Mouse (Mus musculus) hindbrain, embryonic 10.5 days (tissue): Measurements from ENCODE around the gene Prss32. TPM values are rescaled to one million over a fixed set of nuclear protein-coding genes. Genes with fewer than 3 reads are reported as not detected.

Experiments used
- DNase-seq: peaks from one replicate; pipeline ENCODE4 v3.0.0-alpha.2; 2017; ENCODE audit warnings: low spot score
- H3K27ac ChIP-seq: fragments of 300-500 bp; sonication (generic); 2 replicates; pipeline ENCODE4 v1.5.1; 2016; ENCODE audit warnings: mild to moderate bottlenecking, moderate library complexity
- H3K27me3 ChIP-seq: fragments of 300-500 bp; sonication (generic); 2 replicates; pipeline ENCODE4 v1.6.1; 2016; ENCODE audit warnings: mild to moderate bottlenecking; ENCODE audit not compliant: poor library complexity, insufficient read depth, severe bottlenecking
- H3K36me3 ChIP-seq: fragments of 300-500 bp; sonication (generic); 2 replicates; pipeline ENCODE4 v1.6.1; 2016; ENCODE audit warnings: mild to moderate bottlenecking, moderate library complexity
- H3K4me1 ChIP-seq: fragments of 300-500 bp; sonication (generic); replicated peaks from 2 replicates; pipeline ENCODE4 v1.6.1; 2016; ENCODE audit warnings: mild to moderate bottlenecking
- H3K4me3 ChIP-seq: fragments of 300-500 bp; sonication (generic); 2 replicates; pipeline ENCODE4 v1.5.1; 2016; ENCODE audit warnings: mild to moderate bottlenecking, moderate library complexity
- H3K9me3 ChIP-seq: fragments of 300-500 bp; sonication (generic); 2 replicates; pipeline ENCODE4 v1.6.1; 2016; ENCODE audit warnings: mild to moderate bottlenecking, moderate library complexity
- WGBS: fragments of 180-500 bp; shearing (Covaris S2); methylation state at CpG from one replicate; pipeline ENCODE4 v1.1.7; 2016; 5-methylcytosine and 5-hydroxymethylcytosine counted together
- polyA plus RNA-seq: library from polyadenylated mRNA; unstranded; fragments of >200 nt; fragmentation: Nextera tagmentation; extraction: Ambion mirVana; gene quantifications from 2 replicates; pipeline ENCODE4 v1.2.1, GENCODE M21; 2016

Prss32 gene
- polyA plus RNA-seq, 1 experiment from 2014 or later, result not detected

DNA sequence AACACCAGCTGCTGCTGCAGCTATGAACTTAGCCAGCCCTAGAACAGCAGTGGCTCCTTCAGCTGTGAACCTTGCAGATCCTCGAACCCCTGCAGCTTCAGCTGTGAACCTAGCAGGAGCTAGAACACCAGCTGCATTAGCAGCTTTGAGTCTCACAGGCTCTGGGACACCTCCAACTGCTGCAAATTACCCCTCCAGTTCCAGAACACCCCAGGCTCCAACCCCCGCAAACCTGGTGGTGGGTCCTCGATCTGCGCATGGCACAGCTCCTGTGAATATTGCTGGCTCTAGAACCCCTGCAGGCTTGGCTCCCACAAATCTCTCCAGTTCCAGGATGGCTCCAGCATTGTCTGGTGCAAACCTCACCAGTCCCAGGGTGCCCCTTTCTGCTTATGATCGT, 22.9 kb upstream of the Prss32 start:
- Histone ChIP-seq H3K4me1 (no peaks in the 10 kb centered on the region), H3K27ac (no peak overlapping the region), H3K9me3 (peaks cover 40% of the 10 kb centered on the region), H3K27me3 (no peaks in the 10 kb centered on the region), H3K36me3 (peaks cover 100% of the 10 kb centered on the region), H3K4me3 (no peak overlapping the region)
- WGBS, result 97% methylated on average over 5 of the region's 5 CpGs
- no peak for DNase-seq

GRCm38 (mm10) chr17:23822094-23822493, 21.6 kb upstream of the Prss32 start:
- no peak for DNase-seq
- Histone ChIP-seq H3K4me1 (peaks cover 5% of the 10 kb centered on the region), H3K27me3 (no peaks in the 10 kb centered on the region), H3K4me3 (no peak overlapping the region), H3K36me3 (peaks cover 100% of the 10 kb centered on the region), H3K27ac (no peak overlapping the region), H3K9me3 (peaks cover 28% of the 10 kb centered on the region)
- WGBS, result 86% methylated on average over 6 of the region's 6 CpGs

GRCm38 (mm10) chr17:23823018-23823417, 20.6 kb upstream of the Prss32 start:
- DNase-seq, result no peak
- H3K27me3 ChIP-seq, result no peaks in the 10 kb centered on the region
- H3K4me3 ChIP-seq, result no peak overlapping the region
- H3K4me1 ChIP-seq, result peaks cover 14% of the 10 kb centered on the region
- no peak overlapping the region for H3K27ac ChIP-seq
- 89% methylated on average over 16 of the region's 16 CpGs for WGBS
- peaks cover 22% of the 10 kb centered on the region for H3K9me3 ChIP-seq
- H3K36me3 ChIP-seq, result peaks cover 94% of the 10 kb centered on the region

DNA sequence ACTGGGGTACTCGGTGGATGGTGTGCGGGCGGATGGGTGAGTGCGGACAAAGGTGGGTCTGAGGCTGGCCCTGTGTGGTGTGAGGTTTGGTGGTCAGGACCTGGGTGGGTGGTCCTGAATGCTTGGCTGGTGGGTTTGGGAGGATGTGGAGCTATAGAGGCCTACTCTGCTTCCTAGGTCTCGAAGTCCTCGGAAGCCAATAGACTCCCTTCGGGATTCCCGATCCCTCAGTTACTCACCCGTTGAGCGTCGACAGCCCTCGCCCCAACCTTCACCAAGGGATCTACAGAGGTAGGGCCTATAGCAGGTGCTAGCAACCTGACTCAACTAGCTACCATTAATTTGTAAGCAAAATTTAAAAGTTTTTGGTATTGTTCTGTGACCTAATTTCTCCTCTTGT, 20.0 kb upstream of the Prss32 start:
- Histone ChIP-seq H3K27me3 (no peaks in the 10 kb centered on the region), H3K27ac (no peak overlapping the region), H3K9me3 (peaks cover 16% of the 10 kb centered on the region), H3K4me3 (no peak overlapping the region), H3K4me1 (peaks cover 19% of the 10 kb centered on the region), H3K36me3 (peaks cover 88% of the 10 kb centered on the region)
- DNase-seq, result no peak
- WGBS, result 92% methylated on average over 12 of the region's 12 CpGs

- WGBS, result 95% methylated on average over 4 of the region's 4 CpGs
- Histone ChIP-seq H3K27ac (no peak overlapping the region), H3K9me3 (0 out of 2 replicates have a peak, but pooled peaks cover 3% of the 10 kb centered on the region), H3K4me3 (no peak overlapping the region), H3K36me3 (peaks cover 68% of the 10 kb centered on the region), H3K4me1 (peaks cover 19% of the 10 kb centered on the region), H3K27me3 (0 out of 2 replicates have a peak, but pooled peaks cover 4% of the 10 kb centered on the region)
- no peak for DNase-seq
Observed at GRCm38 (mm10) chr17:23825591-23825990, 18.1 kb upstream of the Prss32 start.

- H3K27ac ChIP-seq, result peak overlapping the region; percentile 93
- no peak for DNase-seq
Observed at GRCm38 (mm10) chr17:23828271-23829001, 15.2 kb upstream of the Prss32 start.

DNA sequence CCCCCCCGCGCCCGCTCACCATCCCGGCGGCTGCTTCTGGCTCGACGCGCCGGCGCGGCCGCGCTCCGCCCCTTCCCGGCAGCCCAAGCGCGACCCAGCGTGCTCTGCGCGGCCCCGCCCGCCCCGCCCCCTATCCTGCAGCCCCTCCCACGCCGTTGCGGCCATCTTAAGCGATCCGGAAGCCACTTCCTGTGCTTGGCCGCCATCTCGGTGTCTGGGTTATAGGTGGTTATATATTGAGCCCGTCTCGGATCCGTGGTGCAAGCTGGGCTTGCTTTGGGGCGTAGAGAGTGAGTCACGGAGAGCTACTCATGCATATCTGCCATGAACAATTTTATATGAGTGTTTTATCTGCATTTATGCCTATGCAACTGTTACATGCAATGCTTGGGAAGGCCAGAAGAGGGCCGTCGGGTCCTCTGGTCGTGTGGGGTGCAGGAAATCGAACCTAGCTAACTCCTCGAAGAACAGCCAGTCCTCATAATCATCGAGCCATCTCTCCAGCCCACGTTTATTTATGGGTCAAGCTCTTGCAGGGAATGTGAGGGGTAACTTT, 14.5 kb upstream of the Prss32 start, which contains the start of gene Elob:
Gene Elob, minus strand, starts transcription at position 73 of the 556 bp plus-strand sequence.
- peak; percentile 91 for DNase-seq
- Histone ChIP-seq H3K4me1 (peaks cover 19% of the 10 kb centered on the region), H3K27ac (peak within 1 kb of the TSS; percentile 93), H3K4me3 (peak within 1 kb of the TSS; percentile 91), H3K36me3 (peaks cover 33% of the 10 kb centered on the region), H3K9me3 (no peaks in the 10 kb centered on the region), H3K27me3 (peaks cover 37% of the 10 kb centered on the region)
- 1% methylated on average over 41 of the region's 42 CpGs for WGBS

More at GRCm38 (mm10) chr17:23828271-23829001, 15.2 kb upstream of the Prss32 start:
- WGBS, result under 1% methylated on average over 47 of the region's 47 CpGs
- Histone ChIP-seq H3K9me3 (no peaks in the 10 kb centered on the region), H3K27me3 (peaks cover 30% of the 10 kb centered on the region), H3K4me1 (peaks cover 19% of the 10 kb centered on the region), H3K36me3 (peaks cover 40% of the 10 kb centered on the region), H3K4me3 (peak overlapping the region; percentile 91)

GRCm38 (mm10) chr17:23831201-23831600, 12.5 kb upstream of the Prss32 start:
- H3K27ac ChIP-seq, result no peak overlapping the region
- no peaks in the 10 kb centered on the region for H3K9me3 ChIP-seq
- H3K4me1 ChIP-seq, result peaks cover 19% of the 10 kb centered on the region
- WGBS, result 98% methylated on average over 1 of the region's 1 CpGs
- peaks cover 50% of the 10 kb centered on the region for H3K27me3 ChIP-seq
- peaks cover 12% of the 10 kb centered on the region for H3K36me3 ChIP-seq
- DNase-seq, result no peak
- H3K4me3 ChIP-seq, result no peak overlapping the region

GRCm38 (mm10) chr17:23836006-23836575, 7.6 kb upstream of the Prss32 start, which contains the start of gene Prss33:
Gene Prss33, minus strand, starts transcription at chr17:23836056.
- no peak within 1 kb of the TSS for H3K27ac ChIP-seq
- H3K4me3 ChIP-seq, result no peak within 1 kb of the TSS
- H3K27me3 ChIP-seq, result peaks cover 41% of the 10 kb centered on the region
- DNase-seq, result no peak
- WGBS, result 75% methylated on average over 8 of the region's 8 CpGs
- no peaks in the 10 kb centered on the region for H3K4me1 ChIP-seq
- no peaks in the 10 kb centered on the region for H3K36me3 ChIP-seq
- no peaks in the 10 kb centered on the region for H3K9me3 ChIP-seq

- peak; percentile 56 for DNase-seq
- Histone ChIP-seq H3K36me3 (no peaks in the 10 kb centered on the region), H3K9me3 (no peaks in the 10 kb centered on the region), H3K4me1 (peaks cover 11% of the 10 kb centered on the region; the same call in 1 of the 2 replicates), H3K27me3 (peaks cover 15% of the 10 kb centered on the region), H3K4me3 (no peak overlapping the region), H3K27ac (no peak overlapping the region)
- WGBS, result 32% methylated on average over 4 of the region's 4 CpGs
Observed at GRCm38 (mm10) chr17:23841145-23841544, 2.5 kb upstream of the Prss32 start.

GRCm38 (mm10) chr17:23843141-23843811, 379 bp upstream of the Prss32 start:
- Histone ChIP-seq H3K27me3 (peaks cover 15% of the 10 kb centered on the region), H3K27ac (peak overlapping the region; percentile 23; the same call in 1 of the 2 replicates), H3K4me3 (peak overlapping the region; percentile 45), H3K36me3 (no peaks in the 10 kb centered on the region), H3K9me3 (no peaks in the 10 kb centered on the region), H3K4me1 (peaks cover 11% of the 10 kb centered on the region; the same call in 1 of the 2 replicates)
- WGBS, result 38% methylated on average over 23 of the region's 23 CpGs
- DNase-seq, result no peak

GRCm38 (mm10) chr17:23850028-23850427, 6.4 kb downstream of the Prss32 start:
- no peak for DNase-seq
- H3K27ac ChIP-seq, result no peak overlapping the region
- no peaks in the 10 kb centered on the region for H3K36me3 ChIP-seq
- no peak overlapping the region for H3K4me3 ChIP-seq
- 63% methylated on average over 2 of the region's 2 CpGs for WGBS
- no peaks in the 10 kb centered on the region for H3K4me1 ChIP-seq
- no peaks in the 10 kb centered on the region for H3K9me3 ChIP-seq
- no peaks in the 10 kb centered on the region for H3K27me3 ChIP-seq
